Mouse (Mus musculus) lung, postnatal 14 days (tissue): ENCODE results near the gene Gjc1.
A peak's percentile ranks its signal among the peaks of the same experiment; 100 is the strongest.

Experiments used
- DNase-seq: peaks from one replicate; pipeline ENCODE4 v3.0.0; 2021

The Gjc1 gene

DNA sequence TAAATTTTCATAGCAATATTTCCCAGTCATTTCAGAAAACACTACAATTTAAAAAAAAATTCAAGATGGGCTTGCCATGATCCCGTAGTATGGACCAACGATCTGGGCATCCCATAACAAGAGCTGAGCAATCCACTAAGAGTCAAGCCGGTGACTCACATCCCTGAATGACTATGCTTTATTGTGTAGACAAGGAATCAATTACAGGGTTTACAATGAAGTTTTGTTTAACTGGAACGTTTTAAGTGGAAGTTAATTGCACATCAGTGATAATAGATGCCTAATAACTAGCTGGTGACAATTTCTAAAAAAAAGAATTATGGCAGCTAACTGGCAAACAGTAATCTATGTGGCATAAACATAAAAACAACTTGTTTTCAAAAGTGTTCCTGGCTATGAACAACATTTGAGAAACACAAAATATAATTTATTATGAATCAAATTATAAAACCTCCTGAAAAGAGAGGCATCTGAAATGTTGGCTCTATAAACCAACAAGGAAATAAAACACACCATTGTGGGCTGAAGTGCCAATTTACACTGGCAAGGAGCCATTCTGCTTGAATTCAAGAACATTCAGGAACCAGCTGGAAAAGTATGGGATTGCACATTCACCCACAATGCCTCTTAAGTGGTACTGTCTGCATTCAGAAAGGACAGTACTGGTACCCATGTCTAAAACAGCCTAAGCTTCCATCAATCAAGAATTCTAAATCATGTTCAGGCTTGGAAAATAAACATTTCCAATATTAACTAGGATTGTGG lies 8.6 kb downstream of the Gjc1 start:
- DNase-seq, result peak; percentile 51

DNA sequence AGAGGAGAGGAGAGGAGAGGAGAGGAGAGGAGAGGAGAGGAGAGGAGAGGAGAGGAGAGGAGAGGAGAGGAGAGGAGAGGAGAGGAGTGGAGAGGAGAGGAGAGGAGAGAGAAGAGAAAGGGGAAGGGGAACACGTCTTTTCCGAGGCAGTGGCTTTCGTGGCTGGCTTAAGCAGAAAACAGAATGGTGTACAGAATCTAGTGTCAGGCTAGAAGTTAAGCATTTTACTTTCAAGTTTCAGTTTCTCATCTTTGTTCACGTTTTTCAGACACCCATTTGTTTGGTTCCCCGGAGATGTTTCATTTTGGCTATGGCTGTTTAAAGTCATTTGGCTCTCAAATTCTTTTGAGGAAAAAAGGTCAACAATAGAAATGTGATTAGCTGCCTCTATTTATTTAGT lies 11.3 kb downstream of the Gjc1 start:
- no peak for DNase-seq

DNA sequence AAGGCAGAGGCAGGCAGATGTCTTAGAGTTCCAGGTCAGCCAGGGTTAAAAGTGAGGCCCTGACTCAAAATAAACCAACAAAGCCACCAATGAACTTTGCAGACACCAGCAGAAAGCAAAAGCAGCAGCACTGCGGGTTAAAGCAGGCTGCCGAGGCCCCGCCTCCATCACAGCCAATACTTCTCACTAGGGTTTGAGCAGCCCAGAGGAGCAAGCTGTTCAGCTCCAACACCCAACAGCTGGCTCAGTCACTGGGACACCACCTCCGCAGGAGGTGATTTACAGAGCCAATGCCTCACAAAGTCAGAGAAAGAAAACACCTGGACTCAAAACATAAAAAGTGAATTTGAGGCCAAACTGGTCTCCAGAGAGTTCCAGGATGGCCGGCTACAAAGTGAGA lies 16.0 kb downstream of the Gjc1 start:
- DNase-seq, result no peak

DNA sequence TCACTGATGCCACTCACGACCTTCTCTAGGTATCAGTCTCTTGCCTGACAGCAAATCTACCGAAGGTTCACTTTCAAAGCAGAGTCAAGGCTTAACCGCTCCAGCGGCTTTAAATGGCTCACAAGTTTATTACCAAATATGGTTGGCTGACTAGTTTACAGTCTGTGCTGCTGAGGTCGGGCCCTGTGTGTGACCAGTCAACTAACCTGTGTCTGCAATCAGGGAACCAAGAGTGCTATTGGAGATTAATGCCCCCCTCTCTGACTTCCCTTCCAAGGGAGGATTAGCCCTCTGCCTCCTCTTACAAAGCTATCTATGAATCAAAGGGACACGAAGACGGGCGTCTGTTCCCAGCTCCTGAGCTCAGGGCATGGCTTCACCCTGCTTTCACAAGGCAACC lies 25.3 kb downstream of the Gjc1 start:
- DNase-seq, result no peak

DNA sequence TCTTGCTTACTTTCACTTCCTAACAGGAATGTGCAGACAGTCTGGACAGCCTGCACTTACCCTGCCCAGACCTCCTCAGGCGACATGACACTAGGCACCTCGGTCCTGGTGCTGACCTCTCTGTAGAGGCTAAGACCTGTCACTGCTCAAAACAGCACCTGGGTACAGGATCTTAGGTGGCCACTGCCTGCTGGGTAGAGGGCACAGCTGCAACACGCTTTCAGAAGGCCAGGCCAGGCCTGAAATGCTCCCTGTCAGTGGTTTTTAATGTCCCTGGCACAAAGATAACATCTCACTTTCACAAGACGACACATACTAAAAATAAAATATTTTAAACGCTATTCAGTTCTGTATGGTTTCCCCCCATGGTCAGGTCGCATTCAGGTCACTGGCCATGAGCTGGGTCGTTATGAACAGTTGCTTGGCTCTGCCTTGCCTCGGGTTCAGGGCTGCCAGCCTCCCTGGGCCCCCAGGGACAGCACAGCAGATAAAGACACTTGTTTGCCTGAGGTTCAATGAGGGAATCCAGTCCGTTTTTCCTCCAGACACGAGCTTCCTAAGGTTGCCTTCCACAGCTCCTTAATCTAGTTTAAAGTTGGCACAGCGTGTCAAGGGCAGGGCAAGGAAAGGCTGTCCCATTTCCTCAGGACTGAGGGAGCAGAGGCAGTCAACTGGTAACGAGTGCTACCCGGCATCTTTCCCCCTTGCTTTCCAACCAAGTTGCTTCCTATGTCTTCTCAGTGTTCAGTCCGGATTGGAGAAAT lies 27.6 kb downstream of the Gjc1 start:
- no peak for DNase-seq

DNA sequence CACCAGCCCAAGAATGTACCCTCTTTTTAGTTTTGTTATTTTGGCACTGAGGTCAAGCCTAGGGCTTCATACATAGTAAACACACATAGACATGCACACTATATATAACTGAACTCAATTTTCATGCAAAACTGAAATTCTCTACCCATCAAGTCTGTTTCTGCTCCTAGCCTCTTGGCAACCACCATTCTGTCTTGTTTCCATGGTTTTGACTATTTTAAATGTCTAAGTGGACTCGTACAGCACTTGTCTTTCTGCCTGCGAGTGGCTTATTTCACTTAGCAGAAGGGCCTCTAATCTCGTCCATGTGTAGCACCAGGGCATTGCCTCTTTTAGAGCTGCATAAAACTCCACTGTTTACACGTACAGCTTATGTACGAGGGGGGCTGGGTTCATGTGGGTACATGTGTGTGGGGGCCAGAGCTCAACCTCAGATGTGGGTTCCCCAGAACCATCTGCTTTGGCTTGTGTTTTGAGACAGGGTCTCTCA lies 31.8 kb downstream of the Gjc1 start:
- DNase-seq, result no peak

DNA sequence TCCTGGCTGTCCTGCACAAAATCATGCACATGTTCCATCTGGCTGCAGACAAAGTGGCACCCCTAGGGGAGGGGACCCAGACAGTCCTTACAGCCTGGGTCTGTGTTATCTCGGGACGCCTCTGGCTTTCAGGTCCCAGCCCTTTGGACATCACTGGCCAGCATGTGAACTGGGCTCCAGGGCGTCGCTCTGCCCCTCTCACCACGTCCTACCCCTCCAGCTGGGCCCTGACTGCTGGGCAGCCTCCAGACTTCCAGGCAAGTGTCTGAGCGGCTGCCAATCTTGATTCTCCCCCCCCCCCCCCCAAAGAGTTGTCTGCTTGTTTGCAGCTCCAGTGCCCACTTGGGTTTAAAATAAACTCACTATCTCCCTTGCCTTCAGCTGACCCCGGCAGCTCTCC lies 36.1 kb downstream of the Gjc1 start:
- no peak for DNase-seq

DNA sequence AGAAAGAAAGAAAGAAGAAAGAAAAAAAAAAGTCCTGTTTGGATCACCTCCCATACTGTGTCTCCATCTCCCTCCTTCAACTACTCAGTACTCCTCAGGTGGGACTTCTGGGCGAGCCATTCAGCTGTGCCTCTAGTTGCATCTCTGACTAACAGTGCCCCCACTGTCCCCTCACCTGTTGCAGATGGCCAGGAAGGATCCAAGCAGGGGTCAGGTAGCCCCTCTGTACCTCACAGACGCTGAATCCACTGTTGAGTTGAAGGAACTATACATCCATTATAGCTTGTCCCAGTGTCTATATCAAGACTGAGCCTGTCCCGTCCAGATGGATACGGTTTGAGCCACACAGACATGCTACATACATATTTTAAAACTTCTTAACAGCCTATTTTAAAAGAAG lies 38.0 kb downstream of the Gjc1 start:
- no peak for DNase-seq

DNA sequence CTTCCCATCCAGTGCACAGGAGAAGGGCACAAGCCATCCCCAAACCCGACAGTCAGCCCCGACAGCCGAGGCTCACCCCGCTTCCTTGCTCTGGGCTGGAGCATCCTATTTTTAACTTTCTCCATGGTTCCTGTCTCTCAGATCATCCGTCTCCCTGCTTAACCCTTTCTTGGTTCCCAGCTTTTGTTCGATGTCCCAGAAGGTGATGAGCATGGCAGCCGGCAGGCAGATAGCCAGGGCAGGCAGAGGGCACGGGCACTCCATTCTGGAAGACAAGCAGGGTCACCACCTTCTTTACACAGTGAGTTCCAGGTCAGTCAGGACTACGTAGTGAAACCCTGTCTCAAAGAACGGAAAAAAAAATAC lies 38.5 kb downstream of the Gjc1 start:
- no peak for DNase-seq

DNA sequence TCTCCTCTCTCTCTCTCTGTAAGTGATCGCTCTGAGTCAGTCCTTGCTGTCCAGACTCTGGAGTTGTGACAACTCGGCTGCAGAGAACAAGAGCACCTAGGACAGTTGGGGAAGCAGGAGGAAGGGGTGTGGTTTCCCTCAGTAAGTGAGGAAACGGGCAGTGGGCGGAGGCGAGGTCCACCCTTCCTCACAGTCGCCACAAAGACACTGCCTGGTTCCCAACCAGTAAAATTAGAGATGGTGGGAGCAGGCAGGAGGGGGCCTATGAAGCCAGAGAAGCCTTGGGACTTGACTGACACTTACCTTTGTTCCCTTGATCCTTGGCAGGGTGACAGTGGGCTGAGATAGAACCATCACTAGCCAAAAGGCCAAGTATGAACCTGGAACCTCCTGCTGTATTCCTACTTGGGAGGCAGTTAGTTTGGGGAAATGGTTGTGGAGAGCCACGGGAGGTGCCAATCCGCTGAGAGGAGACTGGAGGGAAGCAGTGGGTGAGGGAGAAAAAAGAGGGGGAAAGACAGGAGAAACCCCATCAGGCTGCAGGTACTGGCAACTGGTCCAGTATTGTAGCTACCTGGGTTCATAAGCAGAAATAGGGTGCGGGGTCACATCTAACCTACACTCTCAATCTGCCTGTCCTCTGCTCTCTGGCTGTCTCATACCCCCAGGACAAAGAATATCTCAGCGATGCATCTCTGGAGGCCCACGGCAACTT lies 39.1 kb downstream of the Gjc1 start:
- peak; percentile 60 for DNase-seq

DNA sequence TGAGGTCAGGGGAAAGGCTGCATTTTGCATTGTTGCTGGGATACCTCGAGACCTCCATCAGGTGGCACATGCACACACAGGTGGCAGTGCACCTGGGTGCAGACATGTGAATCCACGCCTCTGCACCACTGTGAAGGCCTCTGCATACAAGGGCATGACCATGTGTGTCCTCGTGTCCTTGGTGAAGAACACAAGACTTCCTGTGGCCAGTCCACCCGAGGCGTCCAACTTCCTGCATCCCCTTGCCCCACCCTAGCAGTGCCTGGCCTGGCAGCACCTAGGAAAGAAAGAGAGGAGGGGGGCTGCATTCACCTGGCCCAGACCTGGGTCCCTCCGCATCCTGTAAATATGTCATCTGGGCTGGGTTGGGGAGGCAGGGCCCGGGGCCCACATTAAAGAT lies 39.7 kb downstream of the Gjc1 start:
- DNase-seq, result no peak

DNA sequence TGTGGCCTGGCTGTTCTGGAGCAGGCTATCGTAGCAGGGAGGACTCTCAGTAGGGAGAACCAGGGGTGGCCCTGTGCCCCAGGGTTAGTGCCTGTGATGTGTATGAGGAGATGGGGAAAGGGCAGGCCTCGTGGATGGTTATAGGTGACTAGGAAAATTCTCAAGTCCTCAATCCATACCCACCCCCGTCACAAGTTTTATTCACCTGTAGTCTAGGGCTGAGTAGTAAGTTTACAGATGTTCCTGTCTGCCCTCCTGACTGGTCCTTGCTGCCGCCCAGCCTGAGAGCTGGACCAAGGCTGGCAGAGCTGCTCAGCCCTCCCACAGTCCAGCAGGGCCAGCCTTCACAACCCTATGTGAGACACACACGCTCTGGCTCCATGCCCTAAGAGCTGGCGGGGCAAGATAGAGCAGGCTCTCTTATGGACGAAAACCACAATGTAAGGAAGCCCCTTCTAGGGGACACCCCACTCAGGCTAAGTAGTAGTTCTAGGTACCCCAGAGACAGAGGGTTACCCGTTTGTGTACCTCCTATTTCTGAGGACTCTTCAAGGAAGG lies 40.3 kb downstream of the Gjc1 start:
- DNase-seq, result no peak

DNA sequence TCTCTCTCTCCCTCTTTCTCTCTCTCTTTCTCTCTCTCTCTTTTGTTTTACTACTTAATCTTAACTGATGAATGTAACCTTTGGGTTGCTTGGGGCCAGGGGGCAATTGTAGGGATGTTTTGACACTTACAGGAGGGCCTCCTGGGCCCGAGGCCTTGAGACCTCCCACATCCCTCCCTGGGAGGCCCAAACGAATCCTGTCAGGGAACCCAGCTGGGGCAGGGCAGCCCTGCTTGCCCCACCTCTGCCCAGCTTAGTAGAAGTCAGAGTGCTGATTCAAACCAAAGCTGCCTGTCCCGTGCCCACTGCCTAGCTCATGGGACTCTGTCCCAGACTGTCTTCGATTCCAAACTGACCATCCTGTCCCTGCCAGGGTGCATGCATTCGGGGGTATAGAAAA lies 40.9 kb downstream of the Gjc1 start:
- no peak for DNase-seq

DNA sequence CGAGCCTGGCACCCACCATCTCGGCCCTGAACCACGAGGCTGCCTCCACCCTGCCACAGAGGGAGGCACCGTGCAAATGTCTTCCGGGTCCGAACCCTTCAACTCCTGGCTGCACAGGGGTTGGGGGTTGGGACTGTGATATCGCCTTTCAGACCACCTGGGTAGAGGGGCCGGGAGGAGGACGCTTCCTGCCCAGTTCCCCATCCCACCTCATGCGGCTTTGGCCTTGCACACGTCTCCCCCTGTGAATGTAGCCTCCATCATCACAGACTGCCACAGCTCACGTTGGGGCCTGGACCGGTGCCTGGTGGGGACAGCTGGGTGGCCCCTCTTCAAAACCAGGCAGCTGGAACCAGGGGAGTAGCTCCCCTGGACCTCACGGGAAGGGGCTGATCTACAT lies 41.3 kb downstream of the Gjc1 start:
- no peak for DNase-seq

DNA sequence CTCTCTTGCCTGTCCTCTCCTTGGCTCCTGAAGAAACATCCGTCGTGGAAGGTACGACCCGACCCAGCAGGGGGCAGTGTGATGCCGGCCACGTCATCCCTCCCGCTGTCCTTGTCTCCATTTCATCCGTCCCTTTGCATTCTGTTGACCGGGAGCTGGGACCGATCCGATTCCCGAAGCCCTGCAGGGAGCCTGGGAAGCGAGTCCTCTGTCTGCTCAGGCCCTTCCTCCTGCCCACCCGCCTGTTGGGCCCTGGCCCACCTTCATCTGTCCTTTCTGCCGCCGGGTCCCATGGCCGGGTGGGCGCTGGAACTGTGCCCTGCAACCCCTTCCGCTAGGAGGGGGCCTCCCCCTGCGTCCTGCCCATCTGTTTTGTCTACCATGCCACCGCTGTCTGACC lies 41.9 kb downstream of the Gjc1 start:
- DNase-seq, result peak; percentile 89

DNA sequence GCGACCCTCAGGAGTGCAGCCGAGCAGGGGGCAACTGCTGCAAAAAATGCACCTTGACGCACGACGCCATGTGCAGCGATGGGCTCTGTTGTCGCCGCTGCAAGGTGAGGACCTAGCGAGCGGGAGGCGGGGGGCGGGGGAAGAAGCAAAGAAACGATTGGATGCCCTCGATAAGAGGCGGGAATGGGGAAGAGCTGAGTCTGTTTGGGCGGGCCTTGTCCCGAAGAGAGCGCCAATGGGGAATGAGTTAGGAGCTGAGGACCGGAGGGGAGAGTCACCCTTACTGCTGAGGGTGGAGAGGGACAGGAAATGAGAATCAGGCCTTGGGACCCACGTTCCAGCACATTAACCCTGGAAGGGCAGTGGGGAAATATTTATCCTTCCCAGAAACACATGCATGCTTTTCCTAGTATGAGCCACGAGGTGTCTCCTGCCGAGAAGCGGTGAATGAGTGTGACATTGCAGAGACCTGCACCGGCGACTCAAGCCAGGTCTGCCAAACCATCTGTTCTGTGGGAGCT lies 44.8 kb downstream of the Gjc1 start:
- DNase-seq, result peak; percentile 82

DNA sequence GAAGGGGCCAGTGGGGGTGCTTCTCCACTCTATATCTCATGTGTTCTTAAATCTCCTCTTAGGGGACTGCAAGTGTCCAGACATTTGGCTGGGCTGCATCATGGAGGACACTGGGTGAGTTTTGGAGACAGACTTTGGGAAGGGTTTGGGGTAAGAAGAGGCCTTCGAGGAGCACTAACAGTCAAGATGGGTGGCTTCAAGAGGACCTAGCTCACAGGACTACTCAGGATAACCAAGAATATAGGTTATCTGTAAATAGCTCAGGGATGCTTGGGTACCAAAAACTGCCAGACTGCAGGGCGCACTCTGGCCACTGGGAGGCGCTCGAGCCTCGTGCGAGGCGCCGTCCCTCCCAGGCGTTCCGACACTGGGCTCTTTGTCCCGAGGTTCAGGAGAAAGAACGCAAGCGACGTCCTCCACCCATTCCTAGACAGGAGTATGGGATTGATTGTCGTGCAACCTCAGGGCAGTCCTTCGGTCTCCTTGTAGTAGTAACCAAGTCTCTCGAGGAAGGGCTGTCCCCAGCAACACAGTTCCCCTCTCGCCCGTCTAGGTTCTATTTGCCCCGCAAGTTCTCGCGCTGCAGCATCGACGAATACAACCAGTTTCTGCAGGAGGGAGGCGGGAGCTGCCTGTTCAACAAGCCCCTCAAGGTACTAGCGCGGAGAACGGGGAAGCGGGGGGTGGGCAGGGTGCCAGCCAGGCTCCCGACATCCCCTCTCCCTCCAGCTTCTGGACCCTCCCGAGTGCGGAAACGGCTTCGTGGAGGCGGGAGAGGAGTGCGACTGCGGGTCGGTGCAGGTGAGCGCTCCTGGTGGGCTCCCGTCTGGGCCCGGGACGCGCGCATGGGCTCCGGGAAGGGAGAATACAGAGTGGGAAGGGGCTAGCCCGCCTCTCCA lies 45.5 kb downstream of the Gjc1 start:
- peak; percentile 88 for DNase-seq

DNA sequence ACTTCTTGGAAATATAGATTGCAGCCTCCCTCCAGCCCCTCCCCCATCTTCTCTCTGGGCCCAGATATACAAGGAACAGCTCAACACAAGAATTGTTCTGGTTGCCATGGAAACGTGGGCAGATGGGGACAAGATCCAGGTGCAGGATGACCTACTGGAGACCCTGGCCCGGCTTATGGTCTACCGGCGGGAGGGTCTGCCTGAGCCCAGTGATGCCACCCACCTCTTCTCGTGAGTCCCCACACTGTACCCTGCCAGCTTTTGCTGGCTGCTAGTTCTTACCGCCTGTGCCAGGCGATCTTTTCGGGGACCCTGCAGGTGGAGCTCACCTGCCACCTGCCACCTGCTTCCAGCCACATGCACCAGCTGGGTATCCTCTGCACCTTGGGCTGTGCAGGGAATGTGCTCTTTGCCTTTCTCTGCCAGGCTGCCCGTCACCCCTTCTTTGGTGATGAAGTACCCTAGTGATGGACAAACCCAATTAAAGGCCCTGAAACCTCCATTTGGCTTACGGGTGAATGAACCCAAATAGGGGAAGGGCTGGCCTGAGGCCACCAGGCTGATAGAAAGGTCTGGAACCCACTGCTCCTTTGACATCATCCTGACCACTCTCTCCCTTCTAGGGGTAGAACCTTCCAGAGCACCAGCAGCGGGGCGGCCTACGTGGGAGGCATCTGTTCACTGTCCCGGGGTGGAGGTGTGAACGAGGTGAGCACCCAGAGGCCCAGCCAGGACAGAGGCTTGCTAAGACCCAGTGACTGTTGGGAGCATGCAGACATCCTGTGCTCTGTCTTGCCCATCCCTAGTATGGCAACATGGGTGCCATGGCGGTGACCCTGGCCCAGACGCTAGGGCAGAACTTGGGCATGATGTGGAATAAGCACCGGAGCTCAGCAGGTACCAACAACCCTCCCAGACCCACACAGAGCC lies 46.5 kb downstream of the Gjc1 start:
- DNase-seq, result no peak

DNA sequence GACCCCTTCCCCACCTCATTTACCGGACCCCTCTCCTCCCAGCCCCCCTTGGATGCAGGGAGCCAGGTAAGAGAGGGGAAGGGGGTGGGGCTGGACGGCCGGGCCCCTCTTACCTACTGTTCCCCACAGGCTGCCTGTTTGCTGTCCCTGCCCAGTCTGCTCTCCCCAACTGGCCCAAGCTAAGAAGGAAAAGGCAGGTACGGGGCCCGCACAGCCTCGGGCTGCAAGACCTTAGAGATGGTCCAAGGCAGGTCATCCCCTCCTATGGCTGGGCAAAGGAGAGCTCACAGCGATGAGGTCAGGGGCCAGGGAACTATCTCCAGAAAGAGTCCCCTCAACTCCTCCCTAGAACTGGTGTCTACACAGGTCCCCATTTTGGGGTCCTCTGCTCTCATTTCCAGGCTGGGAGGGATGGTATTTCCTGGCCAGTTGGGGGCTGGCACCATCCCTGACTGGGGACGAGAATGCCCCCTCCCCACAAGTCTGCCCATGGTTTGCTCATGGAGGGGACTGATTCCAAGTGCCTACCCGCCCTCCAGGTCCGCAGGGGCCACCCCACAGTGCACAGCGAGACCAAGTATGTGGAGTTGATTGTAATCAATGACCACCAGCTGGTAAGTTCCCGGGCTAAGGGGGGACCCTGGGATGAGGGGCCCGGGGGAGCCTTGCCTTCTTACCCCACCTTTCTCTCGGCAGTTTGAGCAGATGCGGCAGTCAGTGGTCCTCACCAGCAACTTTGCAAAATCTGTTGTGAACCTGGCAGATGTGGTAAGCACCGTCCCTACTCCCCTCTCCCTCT lies 47.4 kb downstream of the Gjc1 start:
- DNase-seq, result no peak
